10 mouse cellular contexts compared by ENCODE assay signal in the genomic region with DNA sequence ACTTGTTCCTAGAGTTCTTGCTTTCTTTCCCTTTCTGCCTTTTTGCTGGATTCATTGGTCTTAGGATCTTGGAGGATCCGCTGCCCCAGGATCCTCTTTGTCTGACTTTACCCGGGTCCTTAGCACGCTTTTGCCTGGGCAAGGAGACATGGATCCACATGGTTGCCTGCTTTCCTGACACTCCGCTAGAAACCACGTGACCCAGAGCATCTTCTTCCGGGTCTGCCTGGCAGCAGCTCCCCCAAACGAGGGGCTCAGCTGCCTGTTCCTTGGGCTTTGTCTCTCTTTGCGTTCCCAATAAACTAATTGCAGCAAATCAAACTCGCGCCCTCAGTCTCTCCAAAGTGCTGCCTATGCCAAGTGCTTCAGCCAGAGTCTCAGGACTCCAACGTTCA. TPM values are rescaled to one million over a fixed set of nuclear protein-coding genes. Genes with fewer than 3 reads are reported as not detected.
DNase-seq lines count a peak whose midpoint lies in the region; ATAC-seq lines count a peak whose summit lies in the region.
"Had no signal": no experiment of that assay in that cellular context is flagged by ENCODE, and none has a peak within 500 bp of the region (broad histone marks: within the 10 kb centered on the region; RNA-seq: fewer than 3 reads in every experiment).

No protein-coding gene starts in this region.

- 28% methylated on average over 11 of the region's 11 CpGs for WGBS in kidney, embryonic 14.5 days
- 35% methylated on average over 11 of the region's 11 CpGs for WGBS in embryonic facial prominence, embryonic 12.5 days
- WGBS in intestine, embryonic 14.5 days = 33% methylated on average over 11 of the region's 11 CpGs
- WGBS in neural tube, embryonic 11.5 days = 34% methylated on average over 11 of the region's 11 CpGs

- H3K27me3 ChIP-seq in kidney, embryonic 14.5 days (ENCODE audit: control insufficient read depth, insufficient read depth, low read length) = no peaks in the 10 kb centered on the region
- H3K27me3 ChIP-seq in embryonic facial prominence, embryonic 12.5 days = peaks cover 6% of the 10 kb centered on the region
- H3K27me3 ChIP-seq in intestine, embryonic 14.5 days (replicated peaks; ENCODE audit: control insufficient read depth, insufficient read depth, low read length) = 0 out of 2 replicates have a peak, but pooled peaks cover 3% of the 10 kb centered on the region
- H3K27me3 ChIP-seq in neural tube, embryonic 11.5 days (ENCODE audit: control insufficient read depth, insufficient read depth, low read length) = no peaks in the 10 kb centered on the region

- DNase-seq in kidney, adult 8-10 months = no peak
- no peak for DNase-seq in intestine, embryonic 14.5 days (ENCODE audit: low spot score)
- DNase-seq in neural tube, embryonic 11.5 days (ENCODE audit: low spot score) = peak; percentile 20
- DNase-seq in right cerebral cortex, adult 18-20 months = no peak
- no peak for DNase-seq in spleen, adult 18-20 months
- no peak for DNase-seq in natural killer cell, adult 2 months (ENCODE audit: low spot score in 2 of 2)

- no peaks in the 10 kb centered on the region for H3K9me3 ChIP-seq in kidney, embryonic 14.5 days (ENCODE audit: control insufficient read depth, low read length)
- H3K9me3 ChIP-seq in embryonic facial prominence, embryonic 12.5 days = no peaks in the 10 kb centered on the region
- H3K9me3 ChIP-seq in intestine, embryonic 14.5 days (ENCODE audit: control insufficient read depth, low read length) = no peaks in the 10 kb centered on the region
- no peaks in the 10 kb centered on the region for H3K9me3 ChIP-seq in neural tube, embryonic 11.5 days (ENCODE audit: control insufficient read depth, low read length)

- peak overlapping the region; percentile 55 for H3K4me2 ChIP-seq in kidney, embryonic 14.5 days (replicated peaks; ENCODE audit: low read depth, low read length)
- peak overlapping the region; percentile 65 for H3K4me2 ChIP-seq in embryonic facial prominence, embryonic 12.5 days (replicated peaks)
- H3K4me2 ChIP-seq in intestine, embryonic 14.5 days (ENCODE audit: low read length) = peak overlapping the region; percentile 41
- peak overlapping the region; percentile 56 for H3K4me2 ChIP-seq in neural tube, embryonic 11.5 days (ENCODE audit: low read depth)

- H3K9ac ChIP-seq in kidney, embryonic 14.5 days (ENCODE audit: low read depth, low read length) = 0 out of 2 replicates have a peak overlapping the region, but pooled peaks have one; percentile 44
- 0 out of 2 replicates have a peak overlapping the region, but pooled peaks have one; percentile 22 for H3K9ac ChIP-seq in embryonic facial prominence, embryonic 12.5 days
- H3K9ac ChIP-seq in intestine, embryonic 14.5 days (ENCODE audit: low read length) = peak overlapping the region; percentile 1; the same call in 1 of the 2 replicates
- H3K9ac ChIP-seq in neural tube, embryonic 11.5 days (ENCODE audit: low read length) = peak overlapping the region; percentile 49; the same call in 1 of the 2 replicates

- no peaks in the 10 kb centered on the region for H3K36me3 ChIP-seq in kidney, embryonic 14.5 days (ENCODE audit: control insufficient read depth, insufficient read depth, low read length)
- no peaks in the 10 kb centered on the region for H3K36me3 ChIP-seq in embryonic facial prominence, embryonic 12.5 days
- no peaks in the 10 kb centered on the region for H3K36me3 ChIP-seq in intestine, embryonic 14.5 days (ENCODE audit: control insufficient read depth, insufficient read depth, low read length)
- H3K36me3 ChIP-seq in neural tube, embryonic 11.5 days (ENCODE audit: control insufficient read depth, insufficient read depth, low read length) = no peaks in the 10 kb centered on the region
- H3K36me3 ChIP-seq: G1E had no signal

- ATAC-seq in kidney, embryonic 14.5 days (ENCODE audit: low FRiP score, low TSS enrichment) = no peak
- ATAC-seq in embryonic facial prominence, embryonic 12.5 days (ENCODE audit: insufficient number of reproducible peaks, insufficient read depth, low FRiP score, low TSS enrichment) = no peak
- ATAC-seq in intestine, embryonic 14.5 days (replicated peaks; ENCODE audit: low FRiP score, low TSS enrichment, low read depth) = no peak
- ATAC-seq in neural tube, embryonic 11.5 days (ENCODE audit: insufficient read depth, low FRiP score, low TSS enrichment) = no peak

- peak overlapping the region; percentile 28 for H3K4me3 ChIP-seq in kidney, embryonic 14.5 days (ENCODE audit: low read length)
- H3K4me3 ChIP-seq in embryonic facial prominence, embryonic 12.5 days = peak overlapping the region; percentile 37
- H3K4me3 ChIP-seq in intestine, embryonic 14.5 days (ENCODE audit: low read depth, low read length) = peak overlapping the region; percentile 2
- peak overlapping the region; percentile 26 for H3K4me3 ChIP-seq in neural tube, embryonic 11.5 days (ENCODE audit: low read depth, low read length)

- H3K4me1 ChIP-seq in kidney, embryonic 14.5 days (ENCODE audit: control insufficient read depth, insufficient read depth, low read length) = peaks cover 9% of the 10 kb centered on the region; the same call in 1 of the 2 replicates
- H3K4me1 ChIP-seq in embryonic facial prominence, embryonic 12.5 days = peaks cover 2% of the 10 kb centered on the region; the same call in 1 of the 2 replicates
- H3K4me1 ChIP-seq in intestine, embryonic 14.5 days (replicated peaks; ENCODE audit: control insufficient read depth, insufficient read depth, low read length) = no peaks in the 10 kb centered on the region
- no peaks in the 10 kb centered on the region for H3K4me1 ChIP-seq in neural tube, embryonic 11.5 days (ENCODE audit: control insufficient read depth, insufficient read depth, low read length)

- no peak overlapping the region for H3K27ac ChIP-seq in kidney, embryonic 14.5 days (ENCODE audit: low read depth, low read length)
- H3K27ac ChIP-seq in embryonic facial prominence, embryonic 12.5 days = no peak overlapping the region
- H3K27ac ChIP-seq in intestine, embryonic 14.5 days (ENCODE audit: low read depth) = no peak overlapping the region
- no peak overlapping the region for H3K27ac ChIP-seq in neural tube, embryonic 11.5 days (ENCODE audit: low read depth, low read length)

RNA-seq across cellular contexts. Expression of a gene that starts 6.4 kb away (rescaled TPM):
- not detected in 2 replicates for polyA plus RNA-seq in kidney, embryonic 14.5 days (2014; fragmentation: Nextera tagmentation; extraction: Ambion mirVana)
- not detected in 2 replicates for polyA plus RNA-seq in embryonic facial prominence, embryonic 12.5 days (2016; fragmentation: Nextera tagmentation; extraction: Ambion mirVana)
- polyA plus RNA-seq in intestine, embryonic 14.5 days (2014; fragmentation: Nextera tagmentation; extraction: Ambion mirVana) = 0.08 TPM in 1 of 2 replicates, not detected in the other
- polyA plus RNA-seq in neural tube, embryonic 11.5 days (2014; fragmentation: Nextera tagmentation; extraction: Ambion mirVana) = not detected in 2 replicates
- polyA plus RNA-seq: G1E had no signal

RNA-seq across cellular contexts. Expression of a gene that starts 11.6 kb away (rescaled TPM):
- not detected in 2 replicates for polyA plus RNA-seq in kidney, embryonic 14.5 days (2014; fragmentation: Nextera tagmentation; extraction: Ambion mirVana)
- polyA plus RNA-seq in embryonic facial prominence, embryonic 12.5 days (2016; fragmentation: Nextera tagmentation; extraction: Ambion mirVana) = not detected in 2 replicates
- 0.19 TPM in 1 of 2 replicates, not detected in the other for polyA plus RNA-seq in intestine, embryonic 14.5 days (2014; fragmentation: Nextera tagmentation; extraction: Ambion mirVana)
- not detected in 2 replicates for polyA plus RNA-seq in neural tube, embryonic 11.5 days (2014; fragmentation: Nextera tagmentation; extraction: Ambion mirVana)
- polyA plus RNA-seq: G1E had no signal

RNA-seq across cellular contexts. Expression of a gene that starts 16.1 kb away (rescaled TPM):
- polyA plus RNA-seq in kidney, embryonic 14.5 days (2014; fragmentation: Nextera tagmentation; extraction: Ambion mirVana) = not detected in 2 replicates
- not detected in 2 replicates for polyA plus RNA-seq in embryonic facial prominence, embryonic 12.5 days (2016; fragmentation: Nextera tagmentation; extraction: Ambion mirVana)
- not detected in 2 replicates for polyA plus RNA-seq in intestine, embryonic 14.5 days (2014; fragmentation: Nextera tagmentation; extraction: Ambion mirVana)
- polyA plus RNA-seq in neural tube, embryonic 11.5 days (2014; fragmentation: Nextera tagmentation; extraction: Ambion mirVana) = not detected in 2 replicates
- polyA plus RNA-seq: G1E; inflammation-experienced regulatory T-cells, adult 6 months had no signal

RNA-seq across cellular contexts. Expression of a gene that starts 32.1 kb away (rescaled TPM):
- 0.21 TPM in 1 of 2 replicates, not detected in the other for polyA plus RNA-seq in kidney, embryonic 14.5 days (2014; fragmentation: Nextera tagmentation; extraction: Ambion mirVana)
- polyA plus RNA-seq in embryonic facial prominence, embryonic 12.5 days (2016; fragmentation: Nextera tagmentation; extraction: Ambion mirVana) = not detected in 2 replicates
- not detected in 2 replicates for polyA plus RNA-seq in intestine, embryonic 14.5 days (2014; fragmentation: Nextera tagmentation; extraction: Ambion mirVana)
- not detected in 2 replicates for polyA plus RNA-seq in neural tube, embryonic 11.5 days (2014; fragmentation: Nextera tagmentation; extraction: Ambion mirVana)
- polyA plus RNA-seq: G1E; inflammation-experienced regulatory T-cells, adult 6 months had no signal

RNA-seq across cellular contexts. Expression of a gene that starts 37.4 kb away (rescaled TPM):
- not detected in 2 replicates for polyA plus RNA-seq in kidney, embryonic 14.5 days (2014; fragmentation: Nextera tagmentation; extraction: Ambion mirVana)
- not detected in 2 replicates for polyA plus RNA-seq in embryonic facial prominence, embryonic 12.5 days (2016; fragmentation: Nextera tagmentation; extraction: Ambion mirVana)
- not detected in 2 replicates for polyA plus RNA-seq in intestine, embryonic 14.5 days (2014; fragmentation: Nextera tagmentation; extraction: Ambion mirVana)
- polyA plus RNA-seq in neural tube, embryonic 11.5 days (2014; fragmentation: Nextera tagmentation; extraction: Ambion mirVana) = not detected in 2 replicates
- polyA plus RNA-seq: G1E; inflammation-experienced regulatory T-cells, adult 6 months had no signal
